Mouse (Mus musculus): ENCODE measurements around the gene Rpl11.
"Not testable (repeated sequence)": the region's sequence is repeated elsewhere in the genome, so short reads cannot be mapped to it uniquely, and the experiment has no call there.

Rpl11 gene

GRCm38 (mm10) chr4:136053247-136053596 lies at the start of gene Rpl11:
Gene Rpl11, minus strand, starts transcription at chr4:136053428.
- DNase-seq = peak; percentile 93

GRCm38 (mm10) chr4:136101753-136102152 lies 48.5 kb upstream of the Rpl11 start:
- DNase-seq = not testable (repeated sequence)

GRCm38 (mm10) chr4:136100396-136101070 lies 47.3 kb upstream of the Rpl11 start:
- DNase-seq = no peak

- no peak for DNase-seq
These were observed 45.2 kb upstream of the Rpl11 start for GRCm38 (mm10) chr4:136098446-136098845.

GRCm38 (mm10) chr4:136096446-136097113 lies 43.4 kb upstream of the Rpl11 start:
- no peak for DNase-seq

GRCm38 (mm10) chr4:136095490-136096105 lies 42.4 kb upstream of the Rpl11 start:
- DNase-seq = no peak

GRCm38 (mm10) chr4:136094519-136095219 lies 41.4 kb upstream of the Rpl11 start:
- no peak for DNase-seq

- no peak for DNase-seq
These were observed 39.3 kb upstream of the Rpl11 start for GRCm38 (mm10) chr4:136092498-136092897.

GRCm38 (mm10) chr4:136091346-136091745 lies 38.1 kb upstream of the Rpl11 start:
- no peak for DNase-seq

- DNase-seq = peak; percentile 40
These were observed 36.7 kb upstream of the Rpl11 start for GRCm38 (mm10) chr4:136089748-136090583.

- DNase-seq = no peak
These were observed 35.9 kb upstream of the Rpl11 start for GRCm38 (mm10) chr4:136088971-136089747.

- DNase-seq = no peak
These were observed 35.1 kb upstream of the Rpl11 start for GRCm38 (mm10) chr4:136088364-136088763.

- DNase-seq = no peak
These were observed 34.0 kb upstream of the Rpl11 start for GRCm38 (mm10) chr4:136087261-136087660.

GRCm38 (mm10) chr4:136084840-136085239 lies 31.6 kb upstream of the Rpl11 start:
- DNase-seq = no peak

GRCm38 (mm10) chr4:136083269-136084105 lies 30.3 kb upstream of the Rpl11 start:
- DNase-seq = no peak

GRCm38 (mm10) chr4:136081729-136082128 lies 28.5 kb upstream of the Rpl11 start:
- no peak for DNase-seq

- no peak for DNase-seq
These were observed 25.4 kb upstream of the Rpl11 start for GRCm38 (mm10) chr4:136078649-136079048.

- DNase-seq = no peak
These were observed 23.7 kb upstream of the Rpl11 start for GRCm38 (mm10) chr4:136076776-136077538.

- peak; percentile 86 for DNase-seq
These were observed 18.0 kb upstream of the Rpl11 start for GRCm38 (mm10) chr4:136071178-136071714.

GRCm38 (mm10) chr4:136070592-136070991 lies 17.4 kb upstream of the Rpl11 start:
- no peak for DNase-seq

All from kidney, adult 18-20 months (tissue).